Comparison of ENCODE assay signal across 9 mouse cellular contexts in genomic region chr5:108082380-108082779, GRCm38 (mm10). TPM values are rescaled to one million over a fixed set of nuclear protein-coding genes. Genes with fewer than 3 reads are reported as not detected.
A peak's percentile ranks its signal among the peaks of the same experiment; 100 is the strongest.
DNase-seq lines count a peak whose midpoint lies in the region; ATAC-seq lines count a peak whose summit lies in the region.
"Had no signal": no experiment of that assay in that cellular context is flagged by ENCODE, and none has a peak within 500 bp of the region (broad histone marks: within the 10 kb centered on the region; RNA-seq: fewer than 3 reads in every experiment).

No protein-coding gene starts in this region.

- H3K27ac ChIP-seq in midbrain, embryonic 14.5 days (replicated peaks; ENCODE audit: low read depth, low read length) = no peak overlapping the region
- no peak overlapping the region for H3K27ac ChIP-seq in midbrain, embryonic 13.5 days
- H3K27ac ChIP-seq: forebrain, embryonic 12.5 days had no signal

- intact Hi-C loops in left cerebral cortex, postnatal 10 days (cut with DNase I) = loop anchor here (5.0 kb wide), 1 partner anchor 165 kb away; no protein-coding TSS in a partner anchor

- ATAC-seq in midbrain, embryonic 14.5 days (ENCODE audit: low FRiP score, low TSS enrichment) = no peak
- no peak for ATAC-seq in midbrain, embryonic 13.5 days
- peak; percentile 50 for ATAC-seq in granulocyte monocyte progenitor cell, adult 5-6 weeks (replicated peaks; ENCODE audit: poor library complexity, severe bottlenecking)

- H3K4me3 ChIP-seq in midbrain, embryonic 14.5 days (replicated peaks; ENCODE audit: low read depth, low read length) = no peak overlapping the region
- H3K4me3 ChIP-seq in midbrain, embryonic 13.5 days (replicated peaks) = no peak overlapping the region
- H3K4me3 ChIP-seq: forebrain, embryonic 12.5 days had no signal

- H3K9ac ChIP-seq in midbrain, embryonic 14.5 days (replicated peaks; ENCODE audit: low read length) = no peak overlapping the region
- no peak overlapping the region for H3K9ac ChIP-seq in midbrain, embryonic 13.5 days (replicated peaks)
- H3K9ac ChIP-seq: forebrain, embryonic 12.5 days had no signal

- no peaks in the 10 kb centered on the region for H3K4me1 ChIP-seq in midbrain, embryonic 14.5 days (ENCODE audit: control insufficient read depth, insufficient read depth, low read length)
- no peaks in the 10 kb centered on the region for H3K4me1 ChIP-seq in midbrain, embryonic 13.5 days (replicated peaks)
- H3K4me1 ChIP-seq: forebrain, embryonic 12.5 days had no signal

- no peaks in the 10 kb centered on the region for H3K27me3 ChIP-seq in midbrain, embryonic 14.5 days (ENCODE audit: control insufficient read depth, insufficient read depth, low read length)
- no peaks in the 10 kb centered on the region for H3K27me3 ChIP-seq in midbrain, embryonic 13.5 days
- H3K27me3 ChIP-seq: forebrain, embryonic 12.5 days had no signal

- no peaks in the 10 kb centered on the region for H3K9me3 ChIP-seq in midbrain, embryonic 14.5 days (ENCODE audit: control insufficient read depth, low read length)
- H3K9me3 ChIP-seq in midbrain, embryonic 13.5 days = no peaks in the 10 kb centered on the region
- H3K9me3 ChIP-seq: forebrain, embryonic 12.5 days had no signal

- WGBS in midbrain, embryonic 14.5 days = 42% methylated on average over 2 of the region's 2 CpGs
- WGBS in midbrain, embryonic 13.5 days = 41% methylated on average over 2 of the region's 2 CpGs

- no peak overlapping the region for H3K4me2 ChIP-seq in midbrain, embryonic 14.5 days (ENCODE audit: low read length)
- H3K4me2 ChIP-seq in midbrain, embryonic 13.5 days (replicated peaks) = no peak overlapping the region
- H3K4me2 ChIP-seq: forebrain, embryonic 12.5 days had no signal

- H3K36me3 ChIP-seq in midbrain, embryonic 14.5 days (ENCODE audit: control insufficient read depth, insufficient read depth, low read length) = peaks cover 48% of the 10 kb centered on the region
- peaks cover 52% of the 10 kb centered on the region for H3K36me3 ChIP-seq in midbrain, embryonic 13.5 days

- peak; percentile 57 for DNase-seq in embryo, embryonic 10 days (ENCODE audit: low spot score)
- DNase-seq in embryo, embryonic 9.5 days (ENCODE audit: extremely low spot score) = no peak
- DNase-seq in midbrain, embryonic 14.5 days = peak; percentile 31
- DNase-seq in thymus, postnatal 14 days = peak; percentile 44
- DNase-seq in spleen, adult 18-20 months = no peak
- DNase-seq in left cerebral cortex, postnatal 10 days (ENCODE audit: extremely low spot score in 1 of 2, low spot score in 2 of 2) = no peak

RNA-seq across cellular contexts. Expression of gene Mtf2, which starts 16.9 kb away (rescaled TPM):
- polyA plus RNA-seq in midbrain, embryonic 14.5 days (2014; fragmentation: Nextera tagmentation; extraction: Ambion mirVana) = 91.4 and 113 TPM in 2 replicates
- polyA plus RNA-seq in midbrain, embryonic 13.5 days (2015; fragmentation: Nextera tagmentation; extraction: Ambion mirVana) = 140 and 146 TPM in 2 replicates
- total RNA-seq in granulocyte monocyte progenitor cell, adult 5-6 weeks (2014; fragmentation: Nextera tagmentation) = 77.6 and 89.9 TPM in 2 replicates
- total RNA-seq in granulocyte monocyte progenitor cell, adult 5-6 weeks (2017) = 131 and 135 TPM in 2 replicates
- 10 to 100 TPM; 59.3 to 60.0 TPM for total RNA-seq in left cerebral cortex, postnatal 10 days (2021)

RNA-seq across cellular contexts. Expression of gene Tmed5, which starts 50.0 kb away (rescaled TPM):
- polyA plus RNA-seq in midbrain, embryonic 14.5 days (2014; fragmentation: Nextera tagmentation; extraction: Ambion mirVana) = 19.1 and 19.3 TPM in 2 replicates
- polyA plus RNA-seq in midbrain, embryonic 13.5 days (2015; fragmentation: Nextera tagmentation; extraction: Ambion mirVana) = 24.2 and 24.6 TPM in 2 replicates
- 60.2 and 62.0 TPM in 2 replicates for total RNA-seq in granulocyte monocyte progenitor cell, adult 5-6 weeks (2014; fragmentation: Nextera tagmentation)
- total RNA-seq in granulocyte monocyte progenitor cell, adult 5-6 weeks (2017) = 92.9 and 106 TPM in 2 replicates
- total RNA-seq in left cerebral cortex, postnatal 10 days (2021) = 10 to 100 TPM; 17.2 to 20.0 TPM

RNA-seq across cellular contexts. Expression of gene Ccdc18, which starts 50.3 kb away (rescaled TPM):
- 2.2 and 3.1 TPM in 2 replicates for polyA plus RNA-seq in midbrain, embryonic 14.5 days (2014; fragmentation: Nextera tagmentation; extraction: Ambion mirVana)
- polyA plus RNA-seq in midbrain, embryonic 13.5 days (2015; fragmentation: Nextera tagmentation; extraction: Ambion mirVana) = 4.3 and 5.2 TPM in 2 replicates
- total RNA-seq in granulocyte monocyte progenitor cell, adult 5-6 weeks (2014; fragmentation: Nextera tagmentation) = 11.9 and 13.1 TPM in 2 replicates
- 23.4 and 32.6 TPM in 2 replicates for total RNA-seq in granulocyte monocyte progenitor cell, adult 5-6 weeks (2017)
- total RNA-seq in left cerebral cortex, postnatal 10 days (2021) = 1 to 10 TPM; 2.1 to 2.6 TPM

Comparison
In these comparisons a context has a peak if more than half of its experiments do, and no peak if none do; other contexts are left out.
1. DNase-seq: peak in embryo, embryonic 10 days (single experiment), midbrain, embryonic 14.5 days (single experiment) and thymus, postnatal 14 days (single experiment); none in embryo, embryonic 9.5 days (single experiment), spleen, adult 18-20 months (0 of 2) and left cerebral cortex, postnatal 10 days (0 of 2).